Mouse (Mus musculus): ENCODE results near the gene 4930505A04Rik. TPM values are rescaled to one million over a fixed set of nuclear protein-coding genes. Genes with fewer than 3 reads are reported as not detected.

Gene 4930505A04Rik
- polyA plus RNA-seq, 1 experiment = not detected

DNA sequence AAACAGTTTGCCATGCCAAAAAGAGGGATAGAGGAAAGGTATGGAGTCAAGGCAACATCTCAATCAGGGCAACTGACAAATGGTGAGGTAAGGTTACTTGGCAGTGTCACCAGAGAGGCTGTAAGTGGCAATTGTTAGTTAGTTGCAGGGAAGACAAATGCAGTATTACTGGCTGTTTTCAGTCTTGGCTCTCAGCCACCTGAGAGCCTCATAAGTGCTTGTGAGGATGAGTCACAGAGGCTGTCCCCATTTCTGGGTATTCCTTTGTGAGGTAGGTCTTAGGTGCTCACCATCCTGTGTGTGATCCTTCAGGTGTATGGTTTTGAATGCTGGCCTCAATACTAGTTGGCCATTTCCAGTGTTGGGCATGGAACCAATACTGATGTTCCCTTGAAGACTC lies 77.3 kb downstream of the 4930505A04Rik start:
- H3K4me3 ChIP-seq (ENCODE audit: insufficient read depth, low read depth, low read length) = no peak overlapping the region
- TF ChIP-seq CTCF (IDR thresholded peaks at IDR 0.05; ENCODE audit: insufficient read depth, low read depth, low read length) (no peak), POLR2A (IDR thresholded peaks at IDR 0.05; ENCODE audit: insufficient read depth, low read depth, low read length) (no peak)
- no peak overlapping the region for H3K27ac ChIP-seq (ENCODE audit: insufficient read depth, low read depth, low read length)
- H3K4me1 ChIP-seq (ENCODE audit: control insufficient read depth, insufficient read depth, low read length) = no peaks in the 10 kb centered on the region

DNA sequence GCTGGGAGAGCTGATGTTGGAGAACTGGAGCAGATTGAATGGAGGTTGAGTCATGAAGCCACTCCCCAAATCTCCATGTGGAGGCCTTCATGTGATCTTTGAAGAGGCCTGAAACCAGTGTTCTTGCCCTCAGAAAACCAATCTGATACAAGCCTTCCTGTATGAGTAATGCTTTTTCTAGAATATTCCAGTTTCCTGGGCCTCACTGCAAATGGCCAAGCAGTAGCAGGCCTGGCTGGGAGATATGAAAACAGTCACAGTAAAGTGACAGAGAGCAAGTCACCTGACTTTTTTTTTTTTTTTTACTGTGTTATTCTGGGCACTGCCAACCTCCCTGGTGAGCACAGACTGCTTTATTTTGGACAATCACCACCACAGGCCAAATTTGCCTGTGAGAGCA lies 88.6 kb downstream of the 4930505A04Rik start:
- Histone ChIP-seq H3K4me1 (ENCODE audit: control insufficient read depth, insufficient read depth, low read length) (no peaks in the 10 kb centered on the region), H3K27ac (ENCODE audit: insufficient read depth, low read depth, low read length) (no peak overlapping the region)

More for the DNA sequence above, 88.6 kb downstream of the 4930505A04Rik start:
- TF ChIP-seq POLR2A (IDR thresholded peaks at IDR 0.05; ENCODE audit: insufficient read depth, low read depth, low read length) = no peak
- no peak for TF ChIP-seq CTCF (IDR thresholded peaks at IDR 0.05; ENCODE audit: insufficient read depth, low read depth, low read length)
- H3K4me3 ChIP-seq (ENCODE audit: insufficient read depth, low read depth, low read length) = no peak overlapping the region

Other genes with a start within 250 kb of the 4930505A04Rik start
- 195 and 347 TPM in 2 replicates for gene Sptbn1, start 203.7 kb downstream of the 4930505A04Rik start, polyA plus RNA-seq (2012; ENCODE audit: insufficient read depth, insufficient read length, low replicate concordance, missing spikeins)
- gene Acyp2, start 177.8 kb upstream of the 4930505A04Rik start, polyA plus RNA-seq (2012; ENCODE audit: insufficient read depth, insufficient read length, low replicate concordance, missing spikeins) = not detected in 2 replicates